Mouse (Mus musculus): ENCODE data around the gene Gm26620. TPM values are rescaled to one million over a fixed set of nuclear protein-coding genes. Genes with fewer than 3 reads are reported as not detected.

The Gm26620 gene
- polyA plus RNA-seq (2012) = 0.55 and 0.57 TPM in 2 replicates

DNA sequence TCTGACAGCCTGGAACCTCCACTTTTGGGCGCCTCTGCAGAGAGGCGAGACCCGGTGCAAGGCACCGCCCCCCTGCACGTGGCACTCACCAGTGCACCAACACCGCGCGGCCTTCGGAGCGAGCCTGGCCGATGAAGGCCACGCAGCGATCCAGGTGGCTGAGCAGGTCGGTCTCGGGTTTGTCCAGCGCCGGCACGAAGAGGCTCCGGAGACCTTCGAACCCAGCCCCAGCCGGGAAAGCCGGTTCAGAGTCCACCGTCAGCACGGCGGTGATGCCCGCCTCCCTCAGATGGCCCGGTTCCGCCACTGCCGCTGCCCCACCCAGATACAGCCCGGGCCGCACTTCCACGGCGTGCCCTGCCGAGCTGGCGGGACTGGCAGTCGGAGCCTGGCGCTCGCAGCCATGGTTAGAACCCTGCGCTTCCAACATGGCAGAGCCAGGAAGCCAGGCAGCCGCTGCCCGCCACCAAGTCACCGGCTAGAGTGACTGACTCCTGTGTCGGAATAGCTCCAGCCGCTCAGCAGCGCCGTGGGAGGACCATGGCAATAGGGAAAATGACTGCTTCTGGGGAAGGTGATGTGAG, at the start of gene Gm26620, which contains the start of gene Dusp12:
Gene Gm26620, plus strand, starts transcription at position 88 of the 584 bp plus-strand sequence.
Gene Dusp12, minus strand, starts transcription at position 563 of the 584 bp plus-strand sequence.
- no peak for TF ChIP-seq GATA1 (IDR thresholded peaks at IDR 0.05; ENCODE audit: low read length)

DNA sequence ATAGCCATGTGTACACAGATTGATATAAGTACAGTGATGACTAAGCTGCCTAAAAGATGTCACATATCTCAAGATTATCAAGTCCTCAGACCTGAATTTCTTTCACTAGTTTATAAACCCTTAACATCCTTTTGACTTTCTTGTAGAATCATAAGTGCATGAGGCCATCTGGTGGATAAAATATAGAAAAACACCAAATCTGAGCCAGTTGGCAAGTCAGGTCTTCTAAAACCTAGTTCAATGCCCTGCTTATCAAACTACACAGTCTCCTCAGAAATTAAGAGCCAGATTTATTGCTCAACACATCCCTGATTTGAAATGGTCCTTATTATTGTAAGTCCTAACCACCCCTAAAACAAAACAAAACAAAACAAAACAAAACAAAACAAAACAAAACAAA, 45.2 kb upstream of the Gm26620 start:
- no peak for TF ChIP-seq GATA1 (IDR thresholded peaks at IDR 0.05; ENCODE audit: low read length)

DNA sequence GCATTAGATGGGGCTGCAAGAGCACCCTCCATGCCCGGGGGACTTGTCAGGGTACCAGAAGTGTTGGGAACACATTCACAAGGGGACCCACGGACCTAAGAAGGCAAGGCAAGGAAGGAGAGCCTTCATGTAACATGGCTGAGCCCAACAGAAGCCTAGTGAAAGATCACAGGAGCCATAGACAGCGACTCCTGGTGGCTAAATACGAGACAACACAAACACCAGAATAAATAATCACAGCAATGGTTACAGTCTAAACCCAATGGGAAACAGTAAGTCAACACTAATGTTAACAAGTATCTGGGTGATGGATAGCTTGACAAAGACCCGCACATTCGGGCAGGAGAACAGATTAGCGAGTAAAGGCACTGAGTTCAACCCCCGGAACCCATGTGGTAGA, 40.5 kb upstream of the Gm26620 start:
- no peak for TF ChIP-seq GATA1 (IDR thresholded peaks at IDR 0.05; ENCODE audit: low read length)

DNA sequence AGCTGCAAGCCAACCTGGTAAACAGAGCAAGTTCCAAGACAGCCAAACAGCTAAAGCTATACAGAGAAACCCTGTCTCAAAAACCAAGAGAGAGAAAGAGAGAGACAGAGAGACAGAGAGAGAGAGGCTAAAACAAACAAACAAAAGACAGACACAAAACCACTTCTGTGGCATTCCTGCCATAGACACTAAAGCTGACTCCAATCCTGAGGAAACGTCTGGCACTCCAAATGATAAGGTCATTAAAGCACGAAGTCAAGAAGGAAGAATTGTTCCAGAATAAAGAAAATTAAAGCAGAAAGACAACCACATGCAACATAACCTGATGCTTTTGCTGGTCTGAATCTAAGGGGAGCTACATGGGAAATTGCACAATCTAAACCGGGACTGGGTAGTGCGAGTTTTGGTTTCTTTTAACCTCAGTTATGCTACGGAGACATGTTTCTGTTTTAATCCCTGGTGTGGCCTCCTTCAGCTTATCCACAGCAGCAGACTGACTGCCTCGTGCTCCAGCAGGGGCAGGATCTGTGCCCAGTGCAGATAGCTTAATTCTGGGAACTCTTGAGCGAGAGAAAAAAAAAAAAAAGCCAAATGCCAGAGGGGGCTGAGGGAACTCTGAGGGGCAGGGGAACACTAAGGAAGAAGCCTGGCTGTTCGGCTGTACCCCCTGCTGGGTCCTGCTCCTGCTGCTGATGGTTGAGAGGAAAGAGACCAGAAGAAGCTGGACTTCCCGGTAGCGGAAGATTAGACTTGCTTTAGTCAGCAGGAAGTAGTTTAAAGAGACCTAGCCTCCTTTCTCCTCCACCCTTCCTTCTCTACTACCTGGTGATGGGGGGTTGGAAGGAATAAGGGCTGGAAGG, 39.2 kb upstream of the Gm26620 start:
- TF ChIP-seq GATA1 (IDR thresholded peaks at IDR 0.05; ENCODE audit: low read length) = no peak

DNA sequence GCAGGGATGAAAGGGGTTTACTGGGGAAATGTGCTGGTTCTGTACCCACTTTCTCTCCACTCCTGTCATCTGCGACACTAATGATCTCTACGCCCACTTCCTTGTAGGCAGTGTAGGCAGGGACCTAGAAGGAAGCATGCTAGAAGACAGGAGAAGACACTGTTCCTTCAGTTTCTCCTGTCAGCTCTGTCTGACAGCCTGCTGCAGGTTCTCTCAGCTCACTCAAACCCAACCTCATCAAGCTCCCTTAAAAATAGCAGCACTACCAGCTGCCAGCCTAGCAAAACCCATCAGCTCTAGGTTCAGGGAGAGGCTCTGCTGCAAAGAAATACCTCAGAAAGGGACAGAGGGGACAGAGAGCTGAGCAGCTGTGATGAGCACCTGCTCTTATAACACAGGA, 34.9 kb upstream of the Gm26620 start:
- no peak for TF ChIP-seq GATA1 (IDR thresholded peaks at IDR 0.05; ENCODE audit: low read length)

DNA sequence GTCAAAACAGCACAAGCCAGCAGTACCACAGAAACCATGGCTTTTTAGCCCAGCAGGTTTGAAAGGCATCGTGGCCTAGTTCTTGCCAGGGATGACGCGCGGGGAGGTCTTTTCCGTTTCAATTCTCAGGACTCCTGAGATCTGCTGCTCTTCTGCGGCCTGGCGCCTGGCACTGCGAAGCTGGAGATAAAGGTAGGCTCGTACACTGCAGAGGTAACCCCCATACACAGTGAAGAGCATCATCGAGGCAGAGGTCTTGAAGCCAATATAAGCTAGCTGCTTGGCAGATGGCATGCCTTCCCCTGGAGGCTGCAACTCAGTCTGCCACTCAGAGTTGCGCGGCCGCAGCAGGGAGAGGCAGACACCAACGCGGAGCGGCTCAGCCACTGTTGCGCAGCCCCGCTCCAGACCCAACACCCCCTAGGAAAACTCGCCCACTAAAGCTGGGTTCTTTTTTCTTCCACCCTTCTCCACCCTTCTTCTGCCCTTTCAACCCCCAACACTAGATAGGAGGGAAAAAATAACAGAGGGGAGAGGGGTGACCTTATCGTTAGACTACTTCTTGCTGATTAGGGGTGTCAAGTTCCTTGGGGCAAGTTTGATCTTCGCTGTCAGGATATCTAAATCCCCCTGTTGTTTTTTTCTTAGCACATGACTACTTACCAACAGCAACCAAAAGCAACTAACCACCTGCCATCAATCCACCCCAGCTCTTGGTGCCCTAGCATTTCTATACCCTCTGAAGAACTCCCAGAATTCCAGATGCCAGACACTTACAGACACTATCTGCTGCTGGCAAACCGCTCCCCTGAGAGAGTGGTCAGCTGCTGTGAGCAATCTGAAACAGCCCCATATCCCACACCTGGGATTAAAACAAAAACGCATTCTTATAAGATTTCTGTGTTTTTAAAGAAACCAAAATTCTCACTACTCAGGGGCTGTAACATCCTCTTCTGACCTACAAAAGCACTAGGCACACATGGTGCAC, 33.9 kb upstream of the Gm26620 start:
- no peak for TF ChIP-seq GATA1 (IDR thresholded peaks at IDR 0.05; ENCODE audit: low read length)

DNA sequence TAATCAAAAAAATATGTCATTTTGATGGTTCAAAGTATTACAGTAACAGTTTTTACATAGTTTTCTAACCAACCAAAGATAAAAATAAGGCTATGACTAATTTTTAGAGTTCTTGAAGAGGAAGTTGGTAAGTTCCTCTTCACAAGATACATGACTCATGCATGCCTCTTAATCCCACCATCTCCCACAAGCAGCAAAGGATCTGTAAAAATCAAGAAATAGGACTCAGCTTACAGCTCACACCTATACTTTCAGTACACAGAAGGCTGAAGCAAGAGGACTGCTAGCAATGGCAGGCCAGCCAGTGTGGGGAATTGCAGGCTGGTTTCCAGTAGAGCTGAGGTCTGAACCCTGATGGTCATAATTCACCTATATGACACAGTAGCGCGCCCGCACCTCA, 31.3 kb upstream of the Gm26620 start:
- TF ChIP-seq GATA1 (IDR thresholded peaks at IDR 0.05; ENCODE audit: low read length) = no peak

DNA sequence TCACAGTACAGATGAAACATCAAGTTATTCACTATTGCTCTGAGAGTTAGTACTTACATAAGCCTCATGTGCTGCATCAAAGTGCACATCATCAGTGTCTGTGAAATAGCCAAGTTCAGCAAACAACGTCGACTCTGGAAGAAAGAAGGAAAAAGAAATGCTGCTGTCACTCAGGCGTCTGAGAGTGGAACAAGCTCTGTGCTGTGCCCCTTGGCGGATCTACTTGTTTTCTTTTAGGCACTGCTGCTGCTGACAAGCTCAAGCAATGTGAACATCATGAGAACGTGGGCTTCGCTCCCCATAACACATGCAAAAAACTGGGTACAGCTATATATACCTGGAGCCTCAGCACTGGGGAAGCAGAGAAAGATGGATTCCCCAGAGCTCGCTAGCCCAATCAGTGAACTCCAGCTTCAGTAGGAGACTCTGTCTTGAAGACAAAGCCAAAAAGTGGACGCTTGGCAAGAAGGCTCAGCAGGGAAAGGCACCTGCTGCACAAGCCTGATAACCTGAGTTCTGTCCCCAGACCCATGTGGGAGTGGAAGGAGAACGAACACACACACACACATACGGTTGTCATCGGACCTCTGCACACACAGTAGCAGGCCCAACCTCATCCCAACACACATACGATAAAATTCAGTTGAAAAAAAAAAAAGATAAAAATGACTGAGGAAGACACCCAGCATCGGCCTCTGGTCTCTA, 29.7 kb upstream of the Gm26620 start:
- no peak for TF ChIP-seq GATA1 (IDR thresholded peaks at IDR 0.05; ENCODE audit: low read length)

DNA sequence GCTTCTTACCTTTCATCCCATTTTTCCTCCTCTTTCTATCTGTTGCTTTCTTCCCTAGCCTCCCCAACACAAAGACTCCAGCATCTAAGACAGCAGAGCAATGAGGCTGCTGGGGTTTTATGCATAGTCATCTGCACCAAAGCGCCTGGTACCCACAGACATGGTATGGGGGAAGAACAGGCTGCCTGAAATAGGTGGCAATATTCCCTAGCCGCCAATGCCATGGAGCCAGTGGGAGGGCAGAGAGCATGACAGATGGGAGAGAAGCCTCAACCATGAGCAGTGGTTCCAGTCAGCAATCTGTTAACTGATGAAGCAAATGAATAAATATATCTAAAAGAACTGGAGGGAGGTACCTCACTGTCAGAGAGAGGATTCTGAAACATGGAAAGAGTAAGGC, 27.5 kb upstream of the Gm26620 start:
- TF ChIP-seq GATA1 (IDR thresholded peaks at IDR 0.05; ENCODE audit: low read length) = no peak

DNA sequence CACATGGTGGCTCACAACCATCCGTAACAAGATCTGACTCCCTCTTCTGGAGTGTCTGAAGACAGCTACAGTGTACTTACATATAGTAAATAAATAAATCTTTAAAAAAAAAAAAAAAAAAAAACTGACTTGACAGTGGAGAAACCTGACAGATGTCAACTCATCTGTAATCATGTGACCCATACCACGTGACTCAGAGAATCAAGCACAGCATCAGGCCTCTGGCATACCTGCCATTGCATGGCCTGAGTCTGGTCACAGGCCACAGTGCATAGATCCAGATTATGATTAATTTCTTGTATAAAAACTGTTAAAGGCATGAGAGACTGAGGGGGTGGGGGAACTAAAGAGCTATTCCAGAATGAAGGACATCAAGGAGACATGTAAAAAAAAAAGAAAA, 26.0 kb upstream of the Gm26620 start:
- no peak for TF ChIP-seq GATA1 (IDR thresholded peaks at IDR 0.05; ENCODE audit: low read length)

DNA sequence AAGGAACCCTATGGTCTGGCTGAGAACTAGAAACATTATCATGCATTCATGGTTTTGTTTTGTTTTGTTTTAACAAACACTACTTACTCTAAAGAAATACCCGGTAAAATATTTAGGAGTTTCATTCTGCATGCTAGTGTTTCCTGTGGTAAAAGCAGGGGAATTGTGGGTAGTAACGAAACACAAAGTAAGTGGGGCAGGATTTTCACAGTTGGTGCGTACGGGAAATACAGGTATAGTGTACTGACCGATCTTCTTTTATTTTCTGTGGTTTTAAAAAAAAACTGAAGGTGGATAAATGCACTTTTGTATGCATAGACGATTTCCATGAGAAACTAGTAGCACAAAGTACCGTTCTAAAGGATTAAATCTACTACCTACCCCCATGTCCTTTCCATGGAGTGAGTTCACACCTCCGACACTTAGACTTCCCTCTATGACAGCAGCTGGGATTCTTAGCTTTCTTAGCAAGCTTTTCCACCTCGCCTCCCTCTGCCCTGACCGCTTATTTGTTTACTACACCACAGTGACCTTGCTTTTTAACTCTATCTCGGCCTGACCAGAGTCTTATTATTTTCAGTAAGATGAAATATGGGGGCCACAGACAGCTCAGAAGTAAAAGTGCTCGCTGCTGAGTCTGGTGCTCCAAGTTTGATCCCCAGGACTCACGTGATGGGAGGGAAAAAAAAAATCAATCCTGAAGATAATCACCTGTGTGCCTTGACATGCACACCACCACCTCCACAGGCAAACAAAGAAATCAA, 23.0 kb upstream of the Gm26620 start:
- TF ChIP-seq GATA1 (IDR thresholded peaks at IDR 0.05; ENCODE audit: low read length) = no peak

DNA sequence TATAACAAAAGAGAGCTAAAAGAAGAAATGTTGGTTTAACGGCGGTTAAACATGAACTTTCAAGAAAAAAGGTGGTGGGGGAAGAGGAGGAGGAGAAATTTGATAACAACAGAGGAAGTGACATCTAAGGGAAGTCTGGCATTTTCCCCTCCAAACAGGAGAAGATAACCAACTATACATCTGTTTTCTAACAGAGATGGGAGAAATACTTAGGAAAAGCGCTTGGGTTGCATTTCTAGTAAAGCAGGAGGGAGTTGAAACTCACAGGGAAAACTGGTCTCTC, 22.5 kb upstream of the Gm26620 start:
- TF ChIP-seq GATA1 (IDR thresholded peaks at IDR 0.05; ENCODE audit: low read length) = no peak

DNA sequence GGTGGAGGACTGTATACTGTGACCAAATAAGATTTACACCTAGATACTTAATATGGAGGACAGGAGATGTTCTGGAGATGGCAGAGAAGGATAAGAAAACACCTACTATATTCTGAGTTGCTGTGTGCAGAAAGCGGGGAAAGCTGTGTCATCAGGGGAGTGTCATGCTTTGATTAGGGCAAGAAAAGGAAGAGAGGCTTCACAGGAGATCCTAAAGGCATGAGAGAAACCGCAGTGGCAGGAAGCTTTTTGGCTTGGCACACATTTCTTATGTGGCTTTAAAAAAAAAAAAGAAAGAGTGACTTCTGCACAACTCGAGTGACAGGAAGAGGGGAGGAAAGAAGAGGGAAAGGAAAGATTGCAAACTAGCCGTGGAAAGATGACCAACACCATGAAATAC, 21.8 kb upstream of the Gm26620 start:
- no peak for TF ChIP-seq GATA1 (IDR thresholded peaks at IDR 0.05; ENCODE audit: low read length)

DNA sequence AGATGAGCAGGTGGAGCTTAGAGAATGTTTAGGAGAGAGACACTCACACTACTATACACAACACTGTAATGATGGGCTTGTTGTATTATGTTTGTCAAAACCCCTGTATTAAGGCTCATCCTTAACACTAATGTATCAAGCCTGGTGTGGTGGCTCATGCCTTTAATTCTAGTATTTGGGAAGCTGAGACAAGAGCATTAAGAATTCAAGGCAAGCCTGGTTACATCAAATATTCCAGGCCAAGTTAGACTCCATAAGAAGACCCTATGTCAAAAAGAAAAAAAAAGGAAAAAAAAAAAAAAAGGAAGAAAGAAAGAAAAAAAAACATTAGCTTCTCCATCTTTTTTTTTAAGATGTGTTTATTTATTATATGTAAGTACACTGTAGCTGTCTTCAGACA, 20.6 kb upstream of the Gm26620 start:
- no peak for TF ChIP-seq GATA1 (IDR thresholded peaks at IDR 0.05; ENCODE audit: low read length)

DNA sequence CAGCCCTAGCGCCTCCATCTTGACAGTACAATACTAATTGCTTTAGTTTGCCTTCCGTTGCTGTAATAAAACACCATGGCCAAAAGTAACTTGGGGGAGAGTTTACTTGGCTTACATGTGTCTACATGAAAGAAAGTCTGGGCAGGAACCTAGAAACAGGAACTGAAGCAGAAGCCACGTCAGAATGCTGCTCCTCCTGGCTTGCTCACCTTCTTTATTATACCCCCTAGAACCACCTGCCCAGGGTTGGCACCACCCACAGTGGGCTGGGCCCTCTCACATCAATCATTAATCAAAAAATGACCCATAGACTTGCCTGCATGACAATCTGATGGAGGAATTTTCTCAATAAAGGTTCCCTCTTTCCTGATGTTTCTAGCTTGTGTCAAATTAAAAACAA, 20.1 kb upstream of the Gm26620 start:
- TF ChIP-seq GATA1 (IDR thresholded peaks at IDR 0.05; ENCODE audit: low read length) = no peak

All from G1E-ER4 (cell line).